Mouse (Mus musculus) neural tube, embryonic 14.5 days (tissue): ENCODE data around the gene Fam169b. TPM values are rescaled to one million over a fixed set of nuclear protein-coding genes. Genes with fewer than 3 reads are reported as not detected.

Source experiments
- ATAC-seq: fragments of 200-750 bp; cut with Nextera tagmentation; 2 replicates; pipeline ENCODE4 v1.8.0; 2017; ENCODE audit warnings: low read depth, mild to moderate bottlenecking, moderate TSS enrichment, moderate library complexity
- H3K27ac ChIP-seq: fragments of 300-500 bp; sonication (generic); 2 replicates; pipeline ENCODE4 v1.5.1; 2014; ENCODE audit warnings: low read depth, mild to moderate bottlenecking, control low read depth, low read length, moderate library complexity, mixed read lengths
- H3K27me3 ChIP-seq: fragments of 300-500 bp; sonication (generic); 2 replicates; pipeline ENCODE4 v1.6.1; 2014; ENCODE audit warnings: low read length; ENCODE audit not compliant: control insufficient read depth, insufficient read depth
- H3K36me3 ChIP-seq: fragments of 300-500 bp; sonication (generic); 2 replicates; pipeline ENCODE4 v1.6.1; 2014; ENCODE audit warnings: low read length, mixed read lengths; ENCODE audit not compliant: control insufficient read depth, insufficient read depth
- H3K4me1 ChIP-seq: fragments of 300-500 bp; sonication (generic); 2 replicates; pipeline ENCODE4 v1.6.1; 2014; ENCODE audit warnings: low read length; ENCODE audit not compliant: control insufficient read depth, insufficient read depth
- H3K4me2 ChIP-seq: fragments of 300-500 bp; sonication (generic); 2 replicates; pipeline ENCODE4 v1.6.1; 2014; ENCODE audit warnings: mild to moderate bottlenecking, low read depth, low read length, control low read depth
- H3K4me3 ChIP-seq: fragments of 300-500 bp; sonication (generic); 2 replicates; pipeline ENCODE4 v1.5.1; 2014; ENCODE audit warnings: low read depth, low read length, control low read depth, mixed read lengths
- H3K9ac ChIP-seq: fragments of 300-500 bp; sonication (generic); replicated peaks from 2 replicates; pipeline ENCODE4 v1.6.1; 2014; ENCODE audit warnings: low read depth, mild to moderate bottlenecking, control low read depth, low read length, mixed read lengths
- H3K9me3 ChIP-seq: fragments of 300-500 bp; sonication (generic); 2 replicates; pipeline ENCODE4 v1.6.1; 2016; ENCODE audit warnings: low read length; ENCODE audit not compliant: control insufficient read depth
- WGBS: fragments of 180-500 bp; shearing (Covaris S2); extraction: QIAGEN DNeasy Blood & Tissue Kit; methylation state at CpG from one replicate; pipeline ENCODE4 v1.1.7; 2014; 5-methylcytosine and 5-hydroxymethylcytosine counted together
- polyA plus RNA-seq: library from polyadenylated mRNA; unstranded; fragments of >200 nt; fragmentation: Nextera tagmentation; extraction: Ambion mirVana; gene quantifications from 2 replicates; pipeline ENCODE4 v1.2.1, GENCODE M21; 2014

Gene Fam169b
- polyA plus RNA-seq, 1 experiment from 2014 or later = not detected

GRCm38 (mm10) chr7:68236817-68237216 is 36.8 kb upstream of the Fam169b start:
- Histone ChIP-seq H3K4me1 (no peaks in the 10 kb centered on the region), H3K27me3 (no peaks in the 10 kb centered on the region), H3K4me2 (no peak overlapping the region), H3K36me3 (no peaks in the 10 kb centered on the region), H3K4me3 (no peak overlapping the region), H3K27ac (no peak overlapping the region), H3K9ac (no peak overlapping the region), H3K9me3 (no peaks in the 10 kb centered on the region)
- ATAC-seq = no peak
- 86% methylated on average over 8 of the region's 8 CpGs for WGBS

- Histone ChIP-seq H3K27ac (no peak overlapping the region), H3K36me3 (no peaks in the 10 kb centered on the region), H3K4me2 (no peak overlapping the region), H3K27me3 (no peaks in the 10 kb centered on the region), H3K4me3 (no peak overlapping the region), H3K4me1 (no peaks in the 10 kb centered on the region), H3K9ac (no peak overlapping the region), H3K9me3 (no peaks in the 10 kb centered on the region)
- ATAC-seq = no peak
- WGBS = 65% methylated on average over 11 of the region's 11 CpGs
These were observed 34.3 kb upstream of the Fam169b start for GRCm38 (mm10) chr7:68239220-68239827.

GRCm38 (mm10) chr7:68241205-68241604 is 32.4 kb upstream of the Fam169b start:
- 76% methylated on average over 9 of the region's 9 CpGs for WGBS
- Histone ChIP-seq H3K4me2 (no peak overlapping the region), H3K4me3 (no peak overlapping the region), H3K4me1 (no peaks in the 10 kb centered on the region), H3K36me3 (no peaks in the 10 kb centered on the region), H3K9me3 (no peaks in the 10 kb centered on the region), H3K9ac (no peak overlapping the region), H3K27ac (no peak overlapping the region), H3K27me3 (no peaks in the 10 kb centered on the region)
- ATAC-seq = no peak

- H3K4me1 ChIP-seq = no peaks in the 10 kb centered on the region
- no peaks in the 10 kb centered on the region for H3K9me3 ChIP-seq
- no peak overlapping the region for H3K27ac ChIP-seq
- H3K36me3 ChIP-seq = no peaks in the 10 kb centered on the region
- H3K27me3 ChIP-seq = no peaks in the 10 kb centered on the region
- WGBS = 48% methylated on average over 4 of the region's 4 CpGs
- H3K9ac ChIP-seq = no peak overlapping the region
- no peak for ATAC-seq
- no peak overlapping the region for H3K4me3 ChIP-seq
- no peak overlapping the region for H3K4me2 ChIP-seq
These were observed 28.0 kb upstream of the Fam169b start for GRCm38 (mm10) chr7:68245681-68246080.

- Histone ChIP-seq H3K36me3 (no peaks in the 10 kb centered on the region), H3K27ac (no peak overlapping the region), H3K27me3 (no peaks in the 10 kb centered on the region), H3K4me3 (no peak overlapping the region), H3K9me3 (no peaks in the 10 kb centered on the region), H3K9ac (no peak overlapping the region), H3K4me2 (no peak overlapping the region), H3K4me1 (no peaks in the 10 kb centered on the region)
- no peak for ATAC-seq
- 77% methylated on average over 8 of the region's 8 CpGs for WGBS
These were observed 27.4 kb upstream of the Fam169b start for GRCm38 (mm10) chr7:68246249-68246648.

GRCm38 (mm10) chr7:68250411-68250810 is 23.2 kb upstream of the Fam169b start:
- no peaks in the 10 kb centered on the region for H3K27me3 ChIP-seq
- no peaks in the 10 kb centered on the region for H3K9me3 ChIP-seq
- 88% methylated on average over 1 of the region's 1 CpGs for WGBS
- no peak overlapping the region for H3K4me2 ChIP-seq
- H3K27ac ChIP-seq = no peak overlapping the region
- H3K4me3 ChIP-seq = no peak overlapping the region
- H3K4me1 ChIP-seq = no peaks in the 10 kb centered on the region
- no peaks in the 10 kb centered on the region for H3K36me3 ChIP-seq
- no peak for ATAC-seq
- H3K9ac ChIP-seq = no peak overlapping the region

GRCm38 (mm10) chr7:68250902-68251301 is 22.7 kb upstream of the Fam169b start:
- WGBS = 83% methylated on average over 3 of the region's 3 CpGs
- H3K4me2 ChIP-seq = no peak overlapping the region
- no peak overlapping the region for H3K27ac ChIP-seq
- no peak overlapping the region for H3K9ac ChIP-seq
- H3K9me3 ChIP-seq = no peaks in the 10 kb centered on the region
- ATAC-seq = no peak
- no peak overlapping the region for H3K4me3 ChIP-seq
- no peaks in the 10 kb centered on the region for H3K36me3 ChIP-seq
- no peaks in the 10 kb centered on the region for H3K4me1 ChIP-seq
- no peaks in the 10 kb centered on the region for H3K27me3 ChIP-seq

- Histone ChIP-seq H3K36me3 (no peaks in the 10 kb centered on the region), H3K4me3 (no peak overlapping the region), H3K9ac (no peak overlapping the region), H3K9me3 (no peaks in the 10 kb centered on the region), H3K27me3 (no peaks in the 10 kb centered on the region), H3K4me2 (no peak overlapping the region), H3K27ac (no peak overlapping the region), H3K4me1 (no peaks in the 10 kb centered on the region)
- WGBS = 63% methylated on average over 2 of the region's 2 CpGs
- ATAC-seq = no peak
These were observed 15.9 kb upstream of the Fam169b start for GRCm38 (mm10) chr7:68257767-68258166.

- Histone ChIP-seq H3K36me3 (no peaks in the 10 kb centered on the region), H3K27me3 (no peaks in the 10 kb centered on the region), H3K4me2 (no peak overlapping the region), H3K4me1 (no peaks in the 10 kb centered on the region), H3K9ac (no peak overlapping the region), H3K4me3 (no peak overlapping the region), H3K9me3 (no peaks in the 10 kb centered on the region), H3K27ac (no peak overlapping the region)
- WGBS = 86% methylated on average over 17 of the region's 17 CpGs
- ATAC-seq = no peak
These were observed 15.1 kb upstream of the Fam169b start for GRCm38 (mm10) chr7:68258326-68259150.
